Mouse (Mus musculus) hindbrain, embryonic 13.5 days (tissue): ENCODE measurements around the gene Clec4n. TPM values are rescaled to one million over a fixed set of nuclear protein-coding genes. Genes with fewer than 3 reads are reported as not detected.
"Not testable (repeated sequence)": the region's sequence is repeated elsewhere in the genome, so short reads cannot be mapped to it uniquely, and the experiment has no call there.

Experiments
- ATAC-seq: fragments of 200-750 bp; cut with Nextera tagmentation; 2 replicates; pipeline ENCODE4 v1.8.0; 2017; ENCODE audit warnings: moderate TSS enrichment; ENCODE audit not compliant: low FRiP score
- H3K27ac ChIP-seq: fragments of 300-500 bp; sonication (generic); 2 replicates; pipeline ENCODE4 v1.5.1; 2015; ENCODE audit warnings: inconsistent platforms, mild to moderate bottlenecking, moderate library complexity
- H3K27me3 ChIP-seq: fragments of 300-500 bp; sonication (generic); 2 replicates; pipeline ENCODE4 v1.6.1; 2015; ENCODE audit warnings: mild to moderate bottlenecking, inconsistent platforms
- H3K36me3 ChIP-seq: fragments of 300-500 bp; sonication (generic); 2 replicates; pipeline ENCODE4 v1.6.1; 2015; ENCODE audit warnings: mild to moderate bottlenecking, inconsistent platforms
- H3K4me1 ChIP-seq: fragments of 300-500 bp; sonication (generic); replicated peaks from 2 replicates; pipeline ENCODE4 v1.6.1; 2015; ENCODE audit warnings: inconsistent platforms
- H3K4me2 ChIP-seq: fragments of 300-500 bp; sonication (generic); 2 replicates; pipeline ENCODE4 v1.6.1; 2015; ENCODE audit warnings: inconsistent platforms, mild to moderate bottlenecking, moderate library complexity
- H3K4me3 ChIP-seq: fragments of 300-500 bp; sonication (generic); 2 replicates; pipeline ENCODE4 v1.5.1; 2015; ENCODE audit warnings: mild to moderate bottlenecking, inconsistent platforms
- H3K9ac ChIP-seq: fragments of 300-500 bp; sonication (generic); 2 replicates; pipeline ENCODE4 v1.6.1; 2015; ENCODE audit warnings: mild to moderate bottlenecking, inconsistent platforms
- H3K9me3 ChIP-seq: fragments of 300-500 bp; sonication (generic); 2 replicates; pipeline ENCODE4 v1.6.1; 2016; ENCODE audit warnings: inconsistent platforms
- WGBS: fragments of 180-500 bp; shearing (Covaris S2); methylation state at CpG from one replicate; pipeline ENCODE4 v1.1.7; 2015; 5-methylcytosine and 5-hydroxymethylcytosine counted together
- polyA plus RNA-seq: library from polyadenylated mRNA; unstranded; fragments of >200 nt; fragmentation: Nextera tagmentation; extraction: Ambion mirVana; gene quantifications from 2 replicates; pipeline ENCODE4 v1.2.1, GENCODE M21; 2015

Clec4n gene
- polyA plus RNA-seq = 0.71 and 1.2 TPM in 2 replicates

GRCm38 (mm10) chr6:123229644-123230043 is at the start of gene Clec4n:
Clec4n (plus strand) TSS chr6:123229843.
- no peak within 1 kb of the TSS for H3K4me2 ChIP-seq
- H3K27ac ChIP-seq = no peak within 1 kb of the TSS
- H3K9me3 ChIP-seq = no peaks in the 10 kb centered on the region
- no peak for ATAC-seq
- H3K36me3 ChIP-seq = no peaks in the 10 kb centered on the region
- no peaks in the 10 kb centered on the region for H3K4me1 ChIP-seq
- no peak within 1 kb of the TSS for H3K9ac ChIP-seq
- 77% methylated on average over 3 of the region's 3 CpGs for WGBS
- H3K4me3 ChIP-seq = no peak within 1 kb of the TSS
- no peaks in the 10 kb centered on the region for H3K27me3 ChIP-seq

GRCm38 (mm10) chr6:123184862-123185261 is 44.8 kb upstream of the Clec4n start:
- H3K9me3 ChIP-seq, H3K27ac ChIP-seq, H3K9ac ChIP-seq, H3K4me1 ChIP-seq, ATAC-seq, H3K4me3 ChIP-seq, H3K4me2 ChIP-seq, H3K36me3 ChIP-seq, H3K27me3 ChIP-seq: not testable (repeated sequence)
- WGBS = 80% methylated on average over 2 of the region's 2 CpGs

GRCm38 (mm10) chr6:123207187-123208076 is 22.2 kb upstream of the Clec4n start:
- 85% methylated on average over 1 of the region's 1 CpGs for WGBS
- Histone ChIP-seq H3K4me2 (no peak overlapping the region), H3K36me3 (no peaks in the 10 kb centered on the region), H3K27me3 (no peaks in the 10 kb centered on the region), H3K9ac (no peak overlapping the region), H3K27ac (no peak overlapping the region), H3K4me3 (no peak overlapping the region), H3K4me1 (no peaks in the 10 kb centered on the region), H3K9me3 (no peaks in the 10 kb centered on the region)
- ATAC-seq = no peak

GRCm38 (mm10) chr6:123208077-123208439 is 21.6 kb upstream of the Clec4n start:
- not testable (repeated sequence) for H3K36me3 ChIP-seq, H3K4me2 ChIP-seq, H3K4me1 ChIP-seq, H3K27me3 ChIP-seq, H3K4me3 ChIP-seq, H3K9me3 ChIP-seq, H3K9ac ChIP-seq, ATAC-seq, H3K27ac ChIP-seq

GRCm38 (mm10) chr6:123211726-123212125 is 17.9 kb upstream of the Clec4n start:
- no peak for ATAC-seq
- WGBS = 87% methylated on average over 1 of the region's 1 CpGs

GRCm38 (mm10) chr6:123227519-123228166 is 2.0 kb upstream of the Clec4n start:
- WGBS = 74% methylated on average over 2 of the region's 2 CpGs
- Histone ChIP-seq H3K9ac (no peak overlapping the region), H3K4me2 (no peak overlapping the region), H3K4me3 (no peak overlapping the region), H3K36me3 (no peaks in the 10 kb centered on the region), H3K4me1 (no peaks in the 10 kb centered on the region), H3K27me3 (no peaks in the 10 kb centered on the region), H3K9me3 (no peaks in the 10 kb centered on the region), H3K27ac (no peak overlapping the region)
- ATAC-seq = no peak

More at GRCm38 (mm10) chr6:123211726-123212125, 17.9 kb upstream of the Clec4n start:
- Histone ChIP-seq H3K9me3 (peaks cover 3% of the 10 kb centered on the region; the same call in 1 of the 2 replicates), H3K4me3 (no peak overlapping the region), H3K36me3 (no peaks in the 10 kb centered on the region), H3K27me3 (no peaks in the 10 kb centered on the region), H3K4me1 (no peaks in the 10 kb centered on the region), H3K4me2 (no peak overlapping the region), H3K9ac (no peak overlapping the region), H3K27ac (no peak overlapping the region)

- H3K9ac ChIP-seq = no peak overlapping the region
- ATAC-seq = no peak
- no peak overlapping the region for H3K27ac ChIP-seq
- H3K27me3 ChIP-seq = no peaks in the 10 kb centered on the region
- no peaks in the 10 kb centered on the region for H3K9me3 ChIP-seq
- WGBS = 72% methylated on average over 2 of the region's 2 CpGs
- no peak overlapping the region for H3K4me3 ChIP-seq
- H3K36me3 ChIP-seq = no peaks in the 10 kb centered on the region
- H3K4me1 ChIP-seq = no peaks in the 10 kb centered on the region
- H3K4me2 ChIP-seq = no peak overlapping the region
Measured at GRCm38 (mm10) chr6:123231149-123231548, 1.5 kb downstream of the Clec4n start.

GRCm38 (mm10) chr6:123237582-123237981 is 7.9 kb downstream of the Clec4n start:
- H3K4me3 ChIP-seq = no peak overlapping the region
- H3K36me3 ChIP-seq = no peaks in the 10 kb centered on the region
- H3K4me1 ChIP-seq = no peaks in the 10 kb centered on the region
- H3K27me3 ChIP-seq = no peaks in the 10 kb centered on the region
- H3K9ac ChIP-seq = no peak overlapping the region
- ATAC-seq = no peak
- no peak overlapping the region for H3K27ac ChIP-seq
- H3K9me3 ChIP-seq = no peaks in the 10 kb centered on the region
- no peak overlapping the region for H3K4me2 ChIP-seq

- Histone ChIP-seq H3K9ac (no peak overlapping the region), H3K4me2 (no peak overlapping the region), H3K36me3 (no peaks in the 10 kb centered on the region), H3K4me1 (no peaks in the 10 kb centered on the region), H3K9me3 (no peaks in the 10 kb centered on the region), H3K27ac (no peak overlapping the region), H3K4me3 (no peak overlapping the region), H3K27me3 (no peaks in the 10 kb centered on the region)
- WGBS = 89% methylated on average over 5 of the region's 5 CpGs
- no peak for ATAC-seq
Measured at GRCm38 (mm10) chr6:123244201-123244600, 14.6 kb downstream of the Clec4n start.

- not testable (repeated sequence) for H3K27me3 ChIP-seq, H3K36me3 ChIP-seq, H3K9ac ChIP-seq, H3K27ac ChIP-seq, ATAC-seq, H3K4me1 ChIP-seq, H3K4me3 ChIP-seq, H3K9me3 ChIP-seq, H3K4me2 ChIP-seq
- 76% methylated on average over 2 of the region's 2 CpGs for WGBS
Measured at GRCm38 (mm10) chr6:123248862-123249261, 19.2 kb downstream of the Clec4n start.

GRCm38 (mm10) chr6:123252735-123253134 is 23.1 kb downstream of the Clec4n start:
- H3K27me3 ChIP-seq = no peaks in the 10 kb centered on the region
- ATAC-seq = no peak
- H3K4me2 ChIP-seq = no peak overlapping the region
- no peaks in the 10 kb centered on the region for H3K9me3 ChIP-seq
- no peak overlapping the region for H3K9ac ChIP-seq
- no peak overlapping the region for H3K27ac ChIP-seq
- no peaks in the 10 kb centered on the region for H3K36me3 ChIP-seq
- H3K4me3 ChIP-seq = no peak overlapping the region
- no peaks in the 10 kb centered on the region for H3K4me1 ChIP-seq

- Histone ChIP-seq H3K9ac (no peak overlapping the region), H3K9me3 (no peaks in the 10 kb centered on the region), H3K27me3 (no peaks in the 10 kb centered on the region), H3K36me3 (no peaks in the 10 kb centered on the region), H3K4me3 (no peak overlapping the region), H3K27ac (no peak overlapping the region), H3K4me1 (no peaks in the 10 kb centered on the region), H3K4me2 (no peak overlapping the region)
- WGBS = 82% methylated on average over 3 of the region's 3 CpGs
- ATAC-seq = no peak
Measured at GRCm38 (mm10) chr6:123258946-123259345, 29.3 kb downstream of the Clec4n start.
